Mouse (Mus musculus): ENCODE measurements around the gene Gtf3c1. TPM values are rescaled to one million over a fixed set of nuclear protein-coding genes. Genes with fewer than 3 reads are reported as not detected.

Gene Gtf3c1
- total and polyA plus RNA-seq, 2 experiments from 2014 or later: 19.0 to 77.2 TPM

DNA sequence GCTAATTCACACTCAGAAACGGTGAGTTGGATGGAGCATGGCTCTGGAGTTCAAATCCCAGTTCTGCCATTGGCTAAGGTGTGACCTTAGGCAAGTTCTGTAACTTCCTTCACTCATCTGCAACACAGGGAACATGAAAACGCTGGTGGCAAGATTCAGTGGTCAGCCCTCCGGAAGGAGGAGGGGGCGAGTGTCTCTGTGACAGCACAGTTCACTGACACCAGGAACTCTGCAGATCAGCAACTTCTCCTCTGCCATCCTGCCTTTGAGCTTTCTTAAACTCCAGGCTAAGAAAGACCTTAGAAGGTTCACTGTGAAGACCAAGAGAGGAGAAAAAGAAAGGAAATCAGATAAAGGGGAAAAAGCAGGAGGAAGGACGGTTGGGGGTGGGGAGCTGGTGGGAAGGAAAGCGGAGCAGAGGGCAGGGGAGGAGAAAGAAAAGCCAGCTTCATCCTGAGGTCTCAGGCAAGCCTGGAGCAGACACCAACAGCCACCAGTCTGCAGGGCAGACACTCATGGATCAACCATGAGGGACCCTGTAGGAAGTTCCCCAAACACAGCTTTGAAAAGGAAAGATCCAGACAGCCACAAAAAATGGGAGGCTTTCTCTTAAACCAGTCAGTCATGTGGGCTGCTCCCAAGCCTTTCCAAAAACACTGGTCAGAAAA is 106.8 kb downstream of the Gtf3c1 start:
- no peak overlapping the region for H3K27ac ChIP-seq (ENCODE audit: low read depth, low read length)
- TF ChIP-seq CTCF (IDR thresholded peaks at IDR 0.05; ENCODE audit: low read depth): no peak
- no peak overlapping the region for H3K4me3 ChIP-seq (ENCODE audit: low read depth, low read length)
- no peaks in the 10 kb centered on the region for H3K4me1 ChIP-seq (ENCODE audit: insufficient read depth)
- no peaks in the 10 kb centered on the region for H3K9me3 ChIP-seq (ENCODE audit: low read length)
- ATAC-seq (no peak), DNase-seq (no peak)
- no peak overlapping the region for H3K9ac ChIP-seq
- no peaks in the 10 kb centered on the region for H3K36me3 ChIP-seq (ENCODE audit: insufficient read depth)
- 51% methylated on average over 6 of the region's 6 CpGs for WGBS
- H3K4me2 ChIP-seq (ENCODE audit: low read depth): no peak overlapping the region
- no peaks in the 10 kb centered on the region for H3K27me3 ChIP-seq (ENCODE audit: insufficient read depth, low read length)

DNA sequence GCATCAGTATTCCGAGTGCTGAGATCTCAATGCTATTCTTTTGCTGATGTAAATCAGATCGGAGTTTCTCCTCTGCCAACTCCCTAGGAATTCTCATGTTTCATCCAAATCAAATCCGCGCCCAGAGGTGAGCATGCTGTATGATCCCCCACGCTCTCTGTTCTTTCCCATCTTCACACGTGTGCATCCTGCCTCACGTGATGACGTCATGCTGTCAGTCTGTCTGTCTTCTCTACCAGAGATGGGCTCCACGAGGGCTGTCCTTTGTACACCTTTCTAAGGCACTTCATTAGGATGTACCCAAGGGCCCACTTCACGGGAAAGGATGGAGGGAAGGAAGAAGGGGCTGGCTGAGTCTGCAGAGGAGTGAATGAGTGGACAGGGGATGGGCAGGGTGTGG is 107.4 kb downstream of the Gtf3c1 start:
- H3K4me1 ChIP-seq (ENCODE audit: insufficient read depth): no peaks in the 10 kb centered on the region
- no peak for ATAC-seq
- no peak for DNase-seq
- no peak for TF ChIP-seq CTCF (IDR thresholded peaks at IDR 0.05; ENCODE audit: low read depth)
- H3K27ac ChIP-seq (ENCODE audit: low read depth, low read length): no peak overlapping the region
- H3K4me2 ChIP-seq (ENCODE audit: low read depth): no peak overlapping the region
- no peak overlapping the region for H3K9ac ChIP-seq
- no peak overlapping the region for H3K4me3 ChIP-seq (ENCODE audit: low read depth, low read length)
- no peaks in the 10 kb centered on the region for H3K36me3 ChIP-seq (ENCODE audit: insufficient read depth)
- 75% methylated on average over 10 of the region's 10 CpGs for WGBS
- H3K27me3 ChIP-seq (ENCODE audit: insufficient read depth, low read length): no peaks in the 10 kb centered on the region
- H3K9me3 ChIP-seq (ENCODE audit: low read length): no peaks in the 10 kb centered on the region

DNA sequence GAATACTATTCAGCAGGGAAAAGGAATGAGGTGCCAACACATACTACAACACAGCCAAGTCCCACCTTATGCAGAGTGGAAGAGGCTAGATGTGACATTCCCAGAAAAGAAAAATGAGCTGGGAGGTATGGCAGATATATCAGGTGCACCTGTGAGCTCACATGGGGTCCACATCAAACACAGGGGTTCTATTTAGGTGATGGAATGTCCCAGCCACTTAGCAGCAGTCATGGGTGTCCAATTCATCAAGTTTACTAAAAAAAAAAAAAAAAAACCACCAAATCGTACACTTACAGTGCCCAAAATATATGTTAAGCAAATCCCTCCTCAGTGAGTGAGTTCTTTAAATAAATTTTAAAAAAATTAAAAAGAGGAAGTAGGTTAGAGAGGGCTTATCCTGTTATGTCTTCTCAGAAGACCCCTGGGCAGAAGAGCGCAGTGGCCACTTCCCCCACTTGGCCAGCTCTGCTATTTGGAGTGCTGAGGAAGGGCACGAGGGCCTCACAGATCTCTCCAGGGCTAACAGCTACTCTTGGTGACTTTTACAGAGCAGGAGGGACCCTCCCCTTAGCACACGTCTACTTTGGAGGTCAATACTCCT is 108.1 kb downstream of the Gtf3c1 start:
- Histone ChIP-seq H3K9ac (no peak overlapping the region), H3K27ac (ENCODE audit: low read depth, low read length) (no peak overlapping the region), H3K4me3 (ENCODE audit: low read depth, low read length) (no peak overlapping the region), H3K36me3 (ENCODE audit: insufficient read depth) (no peaks in the 10 kb centered on the region), H3K27me3 (ENCODE audit: insufficient read depth, low read length) (no peaks in the 10 kb centered on the region), H3K9me3 (ENCODE audit: low read length) (no peaks in the 10 kb centered on the region), H3K4me1 (ENCODE audit: insufficient read depth) (no peaks in the 10 kb centered on the region), H3K4me2 (ENCODE audit: low read depth) (no peak overlapping the region)
- DNase-seq: no peak
- 72% methylated on average over 4 of the region's 4 CpGs for WGBS
- no peak for TF ChIP-seq CTCF (IDR thresholded peaks at IDR 0.05; ENCODE audit: low read depth)
- ATAC-seq: no peak

DNA sequence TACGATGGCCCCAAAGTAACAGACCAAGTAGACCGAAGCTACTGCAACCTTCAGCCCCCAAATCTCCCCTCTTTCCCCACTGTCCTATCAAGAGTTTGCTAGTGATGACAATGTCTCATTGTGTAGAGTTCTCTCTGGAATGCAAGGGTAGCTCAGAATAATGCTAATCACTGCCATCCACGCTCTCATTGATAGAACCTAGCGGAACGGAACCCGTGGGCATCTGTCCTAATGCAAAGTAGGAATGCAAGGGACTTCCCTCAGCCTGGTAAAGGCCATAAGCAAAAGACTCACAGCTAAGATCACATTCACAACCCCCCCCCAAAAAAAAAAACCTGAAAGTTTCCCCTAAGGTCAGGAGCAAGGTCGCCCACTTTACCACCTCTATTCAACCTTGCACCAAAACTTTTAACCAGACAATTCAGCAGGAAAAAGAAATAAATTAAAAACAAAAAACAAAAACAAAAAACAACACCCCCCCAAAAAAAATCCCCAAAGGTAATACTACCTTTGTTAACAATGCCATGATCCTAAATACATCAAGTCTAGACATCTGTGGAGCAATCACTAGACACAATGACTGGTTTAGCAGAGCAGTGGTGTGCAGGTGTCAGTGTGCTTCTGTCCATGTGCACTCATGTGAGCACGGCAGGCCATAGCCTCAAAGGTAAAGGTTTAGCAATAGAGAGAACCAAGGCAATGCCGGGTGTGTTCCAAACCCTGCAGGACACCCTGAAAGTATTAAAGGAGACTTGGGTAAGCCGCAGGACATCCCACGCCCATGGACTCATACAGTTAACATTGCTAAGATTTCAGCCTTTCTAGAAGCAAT is 109.8 kb downstream of the Gtf3c1 start:
- Histone ChIP-seq H3K27me3 (ENCODE audit: insufficient read depth, low read length) (no peaks in the 10 kb centered on the region), H3K9me3 (ENCODE audit: low read length) (no peaks in the 10 kb centered on the region), H3K9ac (no peak overlapping the region), H3K4me2 (ENCODE audit: low read depth) (no peak overlapping the region), H3K4me3 (ENCODE audit: low read depth, low read length) (no peak overlapping the region), H3K36me3 (ENCODE audit: insufficient read depth) (no peaks in the 10 kb centered on the region), H3K27ac (ENCODE audit: low read depth, low read length) (no peak overlapping the region), H3K4me1 (ENCODE audit: insufficient read depth) (no peaks in the 10 kb centered on the region)
- no peak for TF ChIP-seq CTCF (IDR thresholded peaks at IDR 0.05; ENCODE audit: low read depth)
- no peak for DNase-seq
- no peak for ATAC-seq
- 79% methylated on average over 11 of the region's 11 CpGs for WGBS

DNA sequence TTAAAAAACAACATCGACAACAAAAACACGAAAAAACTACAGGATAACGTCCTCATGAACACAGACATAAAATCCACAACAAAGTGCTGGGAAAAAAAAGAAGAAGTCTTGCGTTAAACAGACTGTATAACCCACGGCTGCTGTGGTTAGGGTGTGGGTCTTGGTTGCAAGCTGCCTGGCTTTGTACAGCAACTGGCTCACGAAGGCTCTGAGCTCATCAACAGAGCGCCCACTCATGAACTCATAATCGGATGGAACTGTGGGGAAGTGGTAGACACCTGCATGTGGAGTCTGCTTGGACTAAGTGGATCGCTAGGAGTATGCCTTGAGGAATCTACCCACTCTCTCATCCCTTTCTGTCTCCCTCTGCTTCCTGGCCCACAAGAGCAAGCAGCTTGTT is 110.5 kb downstream of the Gtf3c1 start:
- Histone ChIP-seq H3K4me2 (ENCODE audit: low read depth) (no peak overlapping the region), H3K27me3 (ENCODE audit: insufficient read depth, low read length) (no peaks in the 10 kb centered on the region), H3K4me1 (ENCODE audit: insufficient read depth) (no peaks in the 10 kb centered on the region), H3K9ac (no peak overlapping the region), H3K9me3 (ENCODE audit: low read length) (no peaks in the 10 kb centered on the region), H3K4me3 (ENCODE audit: low read depth, low read length) (no peak overlapping the region), H3K36me3 (ENCODE audit: insufficient read depth) (no peaks in the 10 kb centered on the region), H3K27ac (ENCODE audit: low read depth, low read length) (no peak overlapping the region)
- ATAC-seq: no peak
- DNase-seq: no peak
- WGBS: 91% methylated on average over 9 of the region's 9 CpGs
- TF ChIP-seq CTCF (IDR thresholded peaks at IDR 0.05; ENCODE audit: low read depth): no peak

DNA sequence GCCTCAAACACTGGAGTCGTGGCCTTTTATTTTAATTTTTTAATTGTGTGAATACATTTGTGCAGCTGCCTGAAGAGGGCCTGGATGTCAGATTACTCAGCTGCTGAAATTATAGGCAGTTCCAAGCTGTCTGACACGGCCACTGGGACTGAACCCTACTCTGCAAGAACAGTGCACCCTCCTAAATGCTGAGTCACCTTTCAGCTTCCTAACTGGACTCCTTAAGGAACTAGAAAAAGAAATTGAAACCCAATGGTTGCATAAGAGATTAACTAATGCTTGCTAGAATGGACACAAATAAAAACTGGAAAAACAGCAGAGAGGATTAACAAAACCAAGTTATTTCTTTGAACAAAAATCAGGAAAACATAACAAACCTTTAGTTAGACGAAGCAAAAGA is 111.2 kb downstream of the Gtf3c1 start:
- Histone ChIP-seq H3K36me3 (ENCODE audit: insufficient read depth) (no peaks in the 10 kb centered on the region), H3K4me2 (ENCODE audit: low read depth) (no peak overlapping the region), H3K9me3 (ENCODE audit: low read length) (no peaks in the 10 kb centered on the region), H3K4me3 (ENCODE audit: low read depth, low read length) (no peak overlapping the region), H3K9ac (no peak overlapping the region), H3K4me1 (ENCODE audit: insufficient read depth) (no peaks in the 10 kb centered on the region), H3K27ac (ENCODE audit: low read depth, low read length) (no peak overlapping the region), H3K27me3 (ENCODE audit: insufficient read depth, low read length) (no peaks in the 10 kb centered on the region)
- no peak for ATAC-seq
- DNase-seq: no peak
- TF ChIP-seq CTCF (IDR thresholded peaks at IDR 0.05; ENCODE audit: low read depth): no peak
- 52% methylated on average over 3 of the region's 3 CpGs for WGBS

DNA sequence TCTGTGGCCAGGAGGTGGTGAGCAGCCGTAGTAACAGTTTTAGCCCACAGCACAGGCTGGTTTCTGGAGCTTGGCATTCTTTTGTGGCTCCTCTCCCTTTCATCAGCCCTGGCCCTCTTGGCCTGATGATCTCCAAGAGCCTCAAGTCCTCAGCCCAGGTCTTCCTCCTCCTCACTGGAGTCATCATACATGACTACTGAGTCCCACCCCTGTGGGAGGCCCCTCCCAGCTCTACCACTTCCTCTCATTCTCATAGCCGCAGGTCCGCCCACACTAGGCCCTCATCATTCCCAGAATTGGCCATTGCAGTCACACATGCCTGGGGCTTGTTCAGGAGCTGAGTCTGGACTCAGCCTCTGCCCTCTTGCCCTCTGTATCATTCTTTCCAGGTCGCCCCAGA is 113.7 kb downstream of the Gtf3c1 start:
- 88% methylated on average over 4 of the region's 4 CpGs for WGBS
- H3K27me3 ChIP-seq (ENCODE audit: insufficient read depth, low read length): no peaks in the 10 kb centered on the region

More for the DNA sequence above, 113.7 kb downstream of the Gtf3c1 start:
- Histone ChIP-seq H3K27ac (ENCODE audit: low read depth, low read length) (no peak overlapping the region), H3K4me2 (ENCODE audit: low read depth) (no peak overlapping the region), H3K36me3 (ENCODE audit: insufficient read depth) (no peaks in the 10 kb centered on the region), H3K9me3 (ENCODE audit: low read length) (no peaks in the 10 kb centered on the region), H3K4me1 (ENCODE audit: insufficient read depth) (no peaks in the 10 kb centered on the region), H3K4me3 (ENCODE audit: low read depth, low read length) (no peak overlapping the region), H3K9ac (no peak overlapping the region)
- DNase-seq (no peak), ATAC-seq (no peak)
- TF ChIP-seq CTCF (IDR thresholded peaks at IDR 0.05; ENCODE audit: low read depth): no peak

Other genes starting within 250 kb of the Gtf3c1 start
- 43.3 and 58.6 TPM in 2 replicates for gene Nsmce1, start 216.2 kb downstream of the Gtf3c1 start, total RNA-seq (2014; rRNA removed)
- 107 and 123 TPM in 2 replicates for gene Nsmce1, start 216.2 kb downstream of the Gtf3c1 start, polyA plus RNA-seq (2015; fragmentation: Nextera tagmentation; extraction: Ambion mirVana)
- gene Il4ra, start 155.7 kb downstream of the Gtf3c1 start, total RNA-seq (2014; rRNA removed): 6.0 and 6.9 TPM in 2 replicates
- 3.3 and 4.1 TPM in 2 replicates for gene Il4ra, start 155.7 kb downstream of the Gtf3c1 start, polyA plus RNA-seq (2015; fragmentation: Nextera tagmentation; extraction: Ambion mirVana)
- gene Il21r, start 104.4 kb downstream of the Gtf3c1 start, total RNA-seq (2014; rRNA removed): 0.95 and 1.2 TPM in 2 replicates
- 0.21 and 0.23 TPM in 2 replicates for gene Il21r, start 104.4 kb downstream of the Gtf3c1 start, polyA plus RNA-seq (2015; fragmentation: Nextera tagmentation; extraction: Ambion mirVana)
- gene D430042O09Rik, start 108 bp upstream of the Gtf3c1 start, total RNA-seq (2014; rRNA removed): 16.2 and 19.8 TPM in 2 replicates
- 3.5 and 4.6 TPM in 2 replicates for gene D430042O09Rik, start 108 bp upstream of the Gtf3c1 start, polyA plus RNA-seq (2015; fragmentation: Nextera tagmentation; extraction: Ambion mirVana)

Data from forebrain, postnatal 0 days (tissue).